Mouse (Mus musculus): Measurements from ENCODE around the gene Ikzf4. TPM values are rescaled to one million over a fixed set of nuclear protein-coding genes. Genes with fewer than 3 reads are reported as not detected.

Ikzf4 gene
- 5.5 and 6.6 TPM in 2 replicates for polyA plus RNA-seq (2016; fragmentation: Nextera tagmentation; extraction: Ambion mirVana)

DNA sequence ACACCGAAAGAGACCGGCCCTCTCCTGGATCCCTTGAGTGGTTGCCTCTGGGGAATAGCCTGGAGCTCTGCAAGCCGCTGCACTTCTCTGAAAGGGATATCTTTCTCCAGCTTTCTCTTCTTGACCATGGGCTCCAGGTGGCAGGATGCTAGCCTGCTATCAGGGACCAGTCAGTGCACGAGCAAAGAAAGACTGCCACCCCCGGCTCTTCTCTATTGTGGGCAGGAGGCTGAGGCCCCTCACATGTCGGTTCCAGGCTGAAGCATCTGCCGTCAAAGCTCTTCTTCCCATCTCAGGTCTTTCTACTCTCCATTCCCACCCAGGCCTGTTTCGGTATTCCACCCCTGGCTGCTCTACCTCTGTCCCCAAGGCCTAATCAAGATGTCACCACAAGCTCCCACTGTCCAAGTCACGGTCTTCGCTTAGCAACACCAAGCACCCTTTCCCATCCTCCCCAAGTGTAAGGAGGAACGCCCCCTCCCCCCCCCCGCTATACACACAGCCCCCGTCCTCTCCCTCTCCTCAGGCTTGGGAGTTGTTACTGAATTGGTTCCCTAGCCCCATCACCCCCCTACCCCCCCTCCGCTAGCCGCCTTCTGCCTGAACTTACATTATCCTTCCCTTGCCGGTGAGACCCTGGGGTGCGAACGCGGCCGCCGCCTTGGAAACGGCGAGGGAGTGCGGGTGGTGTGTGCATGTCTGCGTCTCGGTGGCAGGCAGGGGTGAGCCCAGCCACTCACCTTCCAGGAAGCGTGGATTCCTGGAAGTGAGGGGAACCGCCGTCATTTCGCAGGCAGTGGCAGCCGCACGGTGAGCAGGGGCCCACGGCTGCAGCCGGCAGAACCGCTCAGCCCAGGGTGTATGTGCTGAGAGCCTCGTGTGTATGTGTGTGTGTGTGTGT lies at the start of gene Ikzf4:
Ikzf4 (minus strand) TSS at position 881 of the 901 bp plus-strand sequence.
- WGBS: 2% methylated on average over 36 of the region's 36 CpGs
- Histone ChIP-seq H3K4me3 (peak within 1 kb of the TSS; percentile 48), H3K27ac (peak within 1 kb of the TSS; percentile 62), H3K27me3 (no peaks in the 10 kb centered on the region), H3K9me3 (no peaks in the 10 kb centered on the region), H3K9ac (peak within 1 kb of the TSS; percentile 47), H3K4me2 (replicated peaks) (peak within 1 kb of the TSS; percentile 58), H3K4me1 (peaks cover 19% of the 10 kb centered on the region), H3K36me3 (peaks cover 10% of the 10 kb centered on the region)
- peak; percentile 75 for ATAC-seq (ENCODE audit: insufficient number of reproducible peaks, insufficient read depth, low FRiP score, low TSS enrichment)

DNA sequence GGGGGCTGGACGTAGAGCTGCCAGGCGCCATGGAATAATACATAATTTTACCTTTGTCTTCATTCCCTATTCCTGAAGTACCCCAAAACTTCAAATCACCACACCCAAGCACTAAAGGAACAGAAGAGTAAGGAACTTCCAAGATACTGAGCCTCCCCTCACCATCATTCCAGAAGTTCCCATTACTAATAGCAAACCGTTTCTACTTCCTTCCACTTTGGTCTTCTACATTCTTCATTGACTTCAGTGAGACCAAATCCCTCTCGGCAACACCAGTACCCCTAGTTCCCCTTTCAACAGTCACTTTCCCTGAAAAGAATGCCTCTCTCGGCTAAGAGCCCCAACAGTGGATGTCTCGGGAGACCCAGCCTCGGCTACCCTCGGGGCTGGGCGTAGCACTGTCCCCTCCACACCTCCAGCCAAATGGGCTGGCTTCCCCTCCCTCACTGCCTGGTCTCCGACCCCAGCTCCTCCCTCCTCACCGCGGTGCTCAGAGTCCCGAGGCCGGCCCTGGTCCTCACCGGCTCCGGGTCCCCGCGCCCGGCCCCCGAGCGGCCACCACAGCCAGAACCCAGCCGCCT lies 49.7 kb upstream of the Ikzf4 start:
- Histone ChIP-seq H3K27me3 (no peaks in the 10 kb centered on the region), H3K4me1 (peaks cover 7% of the 10 kb centered on the region), H3K36me3 (peaks cover 25% of the 10 kb centered on the region), H3K9ac (peak overlapping the region; percentile 95), H3K4me3 (peak overlapping the region; percentile 89), H3K4me2 (replicated peaks) (peak overlapping the region; percentile 59), H3K27ac (peak overlapping the region; percentile 98), H3K9me3 (no peaks in the 10 kb centered on the region)
- no peak for ATAC-seq (ENCODE audit: insufficient number of reproducible peaks, insufficient read depth, low FRiP score, low TSS enrichment)
- WGBS: 2% methylated on average over 22 of the region's 22 CpGs

DNA sequence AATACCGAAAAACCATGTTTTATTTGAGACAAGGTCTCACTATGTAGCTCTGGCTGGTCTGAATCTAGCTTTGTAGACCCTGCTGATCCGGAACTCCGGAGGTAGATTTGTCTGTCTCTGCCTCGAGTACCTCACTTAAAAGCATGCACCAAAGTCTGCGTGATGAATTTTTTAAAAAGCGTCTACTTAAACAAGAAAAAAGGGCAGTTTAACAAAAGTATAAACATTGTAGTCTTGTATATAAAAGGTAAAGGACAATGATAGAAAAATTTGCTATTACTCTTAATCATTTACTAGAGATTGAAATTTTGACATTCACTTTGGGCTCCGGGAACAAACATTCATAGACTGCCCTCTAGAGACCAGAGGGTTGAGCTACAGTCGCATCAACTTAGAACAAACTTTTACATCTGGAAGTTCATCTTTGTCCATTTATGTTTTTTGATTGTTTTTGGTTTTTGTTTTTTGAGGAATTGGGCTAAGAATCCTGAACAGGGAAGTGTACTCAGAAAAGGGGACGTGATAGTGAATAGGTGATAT lies 28.7 kb upstream of the Ikzf4 start:
- WGBS: 3% methylated on average over 9 of the region's 9 CpGs
- Histone ChIP-seq H3K4me1 (peaks cover 12% of the 10 kb centered on the region; the same call in 1 of the 2 replicates), H3K9ac (peak overlapping the region; percentile 66), H3K27ac (peak overlapping the region; percentile 62; the same call in 1 of the 2 replicates), H3K27me3 (no peaks in the 10 kb centered on the region), H3K36me3 (peaks cover 12% of the 10 kb centered on the region), H3K9me3 (no peaks in the 10 kb centered on the region), H3K4me3 (peak overlapping the region; percentile 62), H3K4me2 (replicated peaks) (peak overlapping the region; percentile 88)
- no peak for ATAC-seq (ENCODE audit: insufficient number of reproducible peaks, insufficient read depth, low FRiP score, low TSS enrichment)

DNA sequence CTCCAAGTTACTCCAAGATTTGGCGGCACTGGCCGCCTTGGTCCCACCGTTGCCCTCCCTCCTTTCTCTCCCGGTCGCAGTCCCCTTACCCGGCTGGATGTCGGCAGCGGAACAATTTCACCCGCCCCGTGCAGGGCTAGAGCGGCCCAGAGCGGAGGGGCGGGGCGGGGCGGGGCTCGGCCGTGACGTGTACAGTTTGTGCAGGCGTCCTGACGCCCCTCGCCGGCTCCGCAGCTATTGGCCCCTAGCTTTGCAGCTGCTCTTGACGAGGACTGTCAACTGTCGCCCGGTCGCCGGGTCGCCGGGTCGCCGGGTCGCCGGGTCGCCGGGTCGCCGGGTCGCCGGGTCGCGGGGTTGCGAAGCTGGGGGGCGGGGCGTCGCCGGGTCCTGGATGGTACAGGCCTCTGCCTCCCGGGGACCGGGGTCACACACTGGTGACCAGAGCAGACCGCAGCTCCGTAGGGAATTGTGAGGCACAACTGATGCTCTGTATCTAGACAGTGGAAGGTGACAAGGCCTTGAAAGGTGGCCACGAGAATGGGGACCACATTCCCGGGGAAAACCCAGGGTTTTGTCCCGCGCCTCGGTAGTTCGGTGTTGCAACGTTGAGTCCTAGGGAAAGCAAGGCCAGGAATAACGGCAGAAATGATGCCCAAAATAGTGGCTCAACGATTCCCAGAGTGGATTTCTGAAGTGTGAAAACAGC lies 28.1 kb upstream of the Ikzf4 start, which contains the start of gene Suox:
Suox (minus strand) TSS at position 311 of the 706 bp plus-strand sequence.
- Histone ChIP-seq H3K27ac (peak within 1 kb of the TSS; percentile 62; the same call in 1 of the 2 replicates), H3K4me3 (peak within 1 kb of the TSS; percentile 62), H3K27me3 (no peaks in the 10 kb centered on the region), H3K4me1 (peaks cover 15% of the 10 kb centered on the region; the same call in 1 of the 2 replicates), H3K9ac (peak within 1 kb of the TSS; percentile 66), H3K9me3 (no peaks in the 10 kb centered on the region), H3K4me2 (replicated peaks) (peak within 1 kb of the TSS; percentile 88), H3K36me3 (peaks cover 7% of the 10 kb centered on the region)
- peak; percentile 93 for ATAC-seq (ENCODE audit: insufficient number of reproducible peaks, insufficient read depth, low FRiP score, low TSS enrichment)
- WGBS: under 1% methylated on average over 60 of the region's 60 CpGs

DNA sequence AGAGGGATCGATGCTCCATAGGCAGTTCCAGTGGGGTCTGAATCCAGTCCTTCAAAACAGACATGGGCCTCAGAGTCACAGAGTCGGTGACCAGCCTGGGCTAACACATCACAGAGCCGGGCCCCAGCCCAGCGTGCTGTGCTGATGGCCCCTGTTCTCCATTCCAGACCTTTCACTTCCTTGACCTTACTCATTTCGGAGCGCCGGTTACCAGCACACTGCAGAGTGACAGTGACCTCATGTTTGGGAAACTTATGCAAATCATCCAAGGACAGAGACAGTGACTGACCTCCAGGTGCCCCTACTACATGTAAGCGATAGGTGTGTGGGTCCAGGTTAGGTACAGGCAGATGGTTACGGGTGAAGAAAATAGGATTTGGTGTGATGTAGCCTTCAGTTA lies 25.4 kb upstream of the Ikzf4 start:
- H3K9ac ChIP-seq: no peak overlapping the region
- no peaks in the 10 kb centered on the region for H3K9me3 ChIP-seq
- H3K4me2 ChIP-seq (replicated peaks): no peak overlapping the region
- 92% methylated on average over 9 of the region's 9 CpGs for WGBS
- no peak for ATAC-seq (ENCODE audit: insufficient number of reproducible peaks, insufficient read depth, low FRiP score, low TSS enrichment)
- no peaks in the 10 kb centered on the region for H3K27me3 ChIP-seq
- H3K4me1 ChIP-seq: peaks cover 15% of the 10 kb centered on the region; the same call in 1 of the 2 replicates
- peaks cover 7% of the 10 kb centered on the region for H3K36me3 ChIP-seq
- no peak overlapping the region for H3K4me3 ChIP-seq
- H3K27ac ChIP-seq: no peak overlapping the region

DNA sequence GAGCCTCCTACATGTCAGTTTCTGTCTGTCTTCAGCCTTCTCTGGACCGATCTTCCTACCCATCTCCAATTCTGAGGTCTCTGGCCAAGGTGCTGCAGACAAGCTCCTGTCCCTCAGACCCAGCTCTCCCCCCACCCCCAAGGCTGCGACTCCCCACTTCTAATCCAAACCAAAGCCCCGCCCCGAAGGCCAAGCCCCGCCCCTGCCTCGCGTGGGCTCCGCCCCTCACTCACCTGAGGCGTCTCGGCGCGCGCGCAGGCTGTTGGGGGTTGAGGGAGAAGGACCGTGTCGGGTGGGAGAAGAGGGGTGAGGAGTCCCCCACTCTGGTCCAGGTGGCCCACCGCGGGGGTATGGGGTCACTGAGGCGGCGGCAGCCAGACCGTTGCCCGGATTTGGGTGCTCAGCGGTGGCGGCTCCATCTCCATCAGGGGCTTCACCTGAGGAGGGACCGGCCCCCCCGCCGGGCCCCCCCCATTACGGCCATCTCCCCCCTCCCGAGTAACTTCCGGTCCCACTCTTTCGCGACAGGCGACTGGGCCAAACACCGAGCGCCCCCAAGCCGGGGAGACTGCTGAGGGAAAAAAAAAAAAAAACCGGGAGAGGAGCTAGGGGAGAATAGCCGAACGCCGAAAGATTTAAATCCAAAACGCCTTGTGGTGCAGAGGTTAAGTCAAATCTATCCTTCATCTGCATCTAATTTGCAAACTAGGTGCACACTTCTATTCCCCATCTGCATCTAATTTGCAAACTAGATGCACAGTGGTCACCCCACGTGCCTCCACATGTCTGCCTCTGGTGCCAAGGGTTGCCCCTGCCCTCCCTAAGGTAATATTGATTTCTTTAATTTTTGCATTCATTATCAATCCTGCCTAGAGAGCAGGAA lies 23.2 kb upstream of the Ikzf4 start:
- Histone ChIP-seq H3K9me3 (no peaks in the 10 kb centered on the region), H3K27ac (peak overlapping the region; percentile 90)
- 0 out of 2 replicates have a peak, but pooled peaks have one; percentile 23 for ATAC-seq (ENCODE audit: insufficient number of reproducible peaks, insufficient read depth, low FRiP score, low TSS enrichment)

DNA sequence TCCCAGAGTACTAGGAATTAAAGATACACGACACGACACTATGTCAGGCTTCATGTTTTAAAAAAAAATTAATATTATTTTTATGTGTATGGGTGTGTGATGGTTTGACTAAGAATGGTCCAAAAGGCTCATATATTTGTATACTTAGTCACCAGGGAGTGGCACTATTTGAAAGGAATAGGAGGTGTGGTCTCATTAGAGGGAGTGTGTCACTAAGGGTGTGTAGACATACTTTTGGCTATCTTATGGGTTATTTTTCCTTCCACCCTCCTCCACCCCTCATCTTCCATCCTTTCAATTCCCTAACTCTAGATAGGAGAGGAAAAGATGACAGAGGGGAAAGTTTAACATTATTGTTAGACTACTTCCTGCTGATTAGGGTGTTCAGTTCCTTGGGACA lies 20.0 kb upstream of the Ikzf4 start:
- 97% methylated on average over 2 of the region's 2 CpGs for WGBS
- no peak overlapping the region for H3K9ac ChIP-seq
- ATAC-seq (ENCODE audit: insufficient number of reproducible peaks, insufficient read depth, low FRiP score, low TSS enrichment): no peak

More for the DNA sequence above, 23.2 kb upstream of the Ikzf4 start:
- peaks cover 15% of the 10 kb centered on the region; the same call in 1 of the 2 replicates for H3K4me1 ChIP-seq
- peak overlapping the region; percentile 69 for H3K9ac ChIP-seq
- peak overlapping the region; percentile 62 for H3K4me3 ChIP-seq
- under 1% methylated on average over 42 of the region's 42 CpGs for WGBS
- peak overlapping the region; percentile 54 for H3K4me2 ChIP-seq (replicated peaks)
- H3K27me3 ChIP-seq: no peaks in the 10 kb centered on the region
- H3K36me3 ChIP-seq: peaks cover 7% of the 10 kb centered on the region; the same call in 1 of the 2 replicates

DNA sequence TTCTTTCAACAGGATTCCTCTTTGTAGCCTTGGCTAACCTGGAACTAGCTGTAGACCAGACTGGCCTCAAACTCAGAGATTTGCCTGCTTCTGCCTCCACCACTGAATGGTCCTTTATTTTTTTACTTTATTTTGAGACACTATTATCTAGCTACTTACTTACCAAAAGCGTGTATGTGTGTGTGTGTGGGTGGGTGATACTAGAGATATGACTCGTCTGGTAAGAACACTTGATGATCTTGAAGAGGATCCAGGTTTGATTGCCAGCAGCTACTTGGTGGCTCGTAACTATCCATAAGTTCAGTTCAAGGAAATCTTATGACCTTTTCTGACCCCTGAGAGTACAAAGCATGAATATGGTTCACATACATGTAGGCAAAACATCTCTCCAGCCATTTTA lies 19.5 kb upstream of the Ikzf4 start:
- 81% methylated on average over 3 of the region's 3 CpGs for WGBS

More for the DNA sequence above, 20.0 kb upstream of the Ikzf4 start:
- H3K9me3 ChIP-seq: no peaks in the 10 kb centered on the region
- no peak overlapping the region for H3K4me2 ChIP-seq (replicated peaks)
- no peaks in the 10 kb centered on the region for H3K36me3 ChIP-seq
- H3K27ac ChIP-seq: no peak overlapping the region
- no peaks in the 10 kb centered on the region for H3K27me3 ChIP-seq
- H3K4me1 ChIP-seq: 0 out of 2 replicates have a peak, but pooled peaks cover 7% of the 10 kb centered on the region
- no peak overlapping the region for H3K4me3 ChIP-seq

DNA sequence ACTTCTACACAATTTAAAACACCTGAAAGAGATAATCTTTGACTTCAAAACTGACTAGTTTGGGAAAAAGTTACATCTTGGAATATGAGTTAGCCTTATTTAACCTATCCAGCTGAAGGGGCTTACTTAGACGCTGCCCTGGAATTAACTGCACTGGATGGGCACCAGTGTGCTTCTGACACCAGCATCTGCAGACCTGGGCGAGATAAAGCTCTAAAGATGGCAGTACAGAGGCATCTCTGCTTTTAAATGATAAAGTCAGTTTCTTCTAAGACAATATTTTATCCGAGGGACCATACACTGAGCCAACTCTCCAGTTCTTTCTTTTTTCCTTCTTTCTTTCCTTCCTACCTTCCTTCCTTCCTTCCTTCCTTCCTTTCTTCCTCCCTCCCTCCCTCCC lies 19.0 kb upstream of the Ikzf4 start:
- Histone ChIP-seq H3K4me3 (no peak overlapping the region), H3K27me3 (no peaks in the 10 kb centered on the region), H3K9me3 (no peaks in the 10 kb centered on the region), H3K36me3 (no peaks in the 10 kb centered on the region), H3K4me2 (replicated peaks) (no peak overlapping the region), H3K27ac (no peak overlapping the region), H3K4me1 (0 out of 2 replicates have a peak, but pooled peaks cover 6% of the 10 kb centered on the region), H3K9ac (no peak overlapping the region)
- 69% methylated on average over 3 of the region's 3 CpGs for WGBS
- ATAC-seq (ENCODE audit: insufficient number of reproducible peaks, insufficient read depth, low FRiP score, low TSS enrichment): no peak

More for the DNA sequence above, 19.5 kb upstream of the Ikzf4 start:
- H3K27ac ChIP-seq: no peak overlapping the region
- H3K4me3 ChIP-seq: no peak overlapping the region
- no peaks in the 10 kb centered on the region for H3K9me3 ChIP-seq
- no peak overlapping the region for H3K4me2 ChIP-seq (replicated peaks)
- no peak overlapping the region for H3K9ac ChIP-seq
- ATAC-seq (ENCODE audit: insufficient number of reproducible peaks, insufficient read depth, low FRiP score, low TSS enrichment): no peak
- H3K4me1 ChIP-seq: 0 out of 2 replicates have a peak, but pooled peaks cover 7% of the 10 kb centered on the region
- H3K36me3 ChIP-seq: no peaks in the 10 kb centered on the region
- no peaks in the 10 kb centered on the region for H3K27me3 ChIP-seq

DNA sequence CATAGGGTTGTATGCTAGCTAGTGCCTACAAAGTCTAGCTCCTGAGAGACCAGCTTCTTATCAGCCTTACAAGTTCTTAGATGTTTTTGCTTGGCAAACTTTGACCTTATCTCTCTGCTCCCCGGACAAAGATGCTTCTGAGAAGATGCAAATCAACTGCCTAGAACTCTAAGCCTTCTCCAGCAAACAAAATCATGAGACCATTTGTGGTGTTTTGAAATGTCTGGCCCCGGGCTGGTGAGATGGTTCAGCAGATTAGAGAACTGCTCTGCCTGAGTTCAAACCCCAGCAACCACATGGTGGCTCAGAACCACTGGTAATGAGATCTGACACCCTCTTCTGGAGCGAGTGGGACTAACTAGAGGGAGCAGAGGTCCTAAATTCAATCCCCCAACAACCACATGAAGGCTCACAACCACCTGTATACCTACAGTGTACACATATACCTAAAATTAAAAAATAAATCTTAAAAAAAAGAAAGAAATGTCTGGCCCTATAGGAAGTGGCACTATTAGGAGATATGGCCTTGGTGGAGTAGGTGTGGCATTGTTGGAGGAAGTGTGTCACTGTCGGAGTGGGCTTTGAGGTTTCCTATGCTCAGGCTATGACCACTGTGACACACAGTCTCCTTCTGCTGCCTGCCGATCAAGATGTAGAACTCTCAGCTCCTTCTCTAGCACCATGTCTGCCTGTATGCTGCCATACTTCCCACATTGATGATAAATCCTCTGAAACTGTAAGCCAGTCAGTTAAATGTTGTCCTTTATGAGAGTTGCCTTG lies 17.8 kb upstream of the Ikzf4 start:
- Histone ChIP-seq H3K9me3 (no peaks in the 10 kb centered on the region), H3K36me3 (no peaks in the 10 kb centered on the region), H3K4me3 (no peak overlapping the region), H3K4me1 (no peaks in the 10 kb centered on the region), H3K4me2 (replicated peaks) (no peak overlapping the region), H3K27me3 (no peaks in the 10 kb centered on the region), H3K27ac (no peak overlapping the region), H3K9ac (no peak overlapping the region)
- 68% methylated on average over 5 of the region's 5 CpGs for WGBS
- no peak for ATAC-seq (ENCODE audit: insufficient number of reproducible peaks, insufficient read depth, low FRiP score, low TSS enrichment)
